10 mouse cellular contexts compared by ENCODE assay signal in the genomic region with DNA sequence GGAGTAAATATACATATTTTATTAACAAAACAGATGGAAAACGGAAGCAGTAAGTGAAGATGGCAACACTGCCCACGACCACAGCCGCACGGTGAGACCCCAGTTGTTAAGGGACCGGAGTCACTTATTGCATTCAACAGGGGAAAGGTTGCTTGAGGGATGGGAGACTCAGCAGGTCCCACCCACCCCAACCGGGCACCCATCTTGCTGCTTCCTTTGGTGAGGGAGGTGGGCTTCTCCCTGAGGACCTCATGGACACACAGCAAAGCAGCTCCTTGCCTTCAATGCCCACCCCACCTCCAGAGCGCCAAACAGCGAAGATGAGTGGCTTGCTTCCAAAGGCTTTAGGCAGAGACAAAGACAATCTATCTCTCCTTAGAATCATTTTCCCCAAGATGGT. TPM values are rescaled to one million over a fixed set of nuclear protein-coding genes. Genes with fewer than 3 reads are reported as not detected.
A peak's percentile ranks its signal among the peaks of the same experiment; 100 is the strongest.
DNase-seq lines count a peak whose midpoint lies in the region; ATAC-seq and TF ChIP-seq lines count a peak whose summit lies in the region.
"Had no signal": no experiment of that assay in that cellular context is flagged by ENCODE, and none has a peak within 500 bp of the region (broad histone marks: within the 10 kb centered on the region; RNA-seq: fewer than 3 reads in every experiment).

No protein-coding gene starts in this region.

- WGBS in heart, adult 2 months = 85% methylated on average over 8 of the region's 8 CpGs
- 88% methylated on average over 8 of the region's 8 CpGs for WGBS in kidney, embryonic 16.5 days
- 87% methylated on average over 8 of the region's 8 CpGs for WGBS in neural tube, embryonic 13.5 days

- no peak for TF ChIP-seq POLR2A in heart, adult 2 months (IDR thresholded peaks at IDR 0.05; ENCODE audit: insufficient read depth, low read depth, low read length)

- no peak for ATAC-seq in kidney, embryonic 16.5 days (ENCODE audit: low FRiP score, low TSS enrichment)
- ATAC-seq in neural tube, embryonic 13.5 days (ENCODE audit: low read depth) = no peak

- peak in 1 of 2 experiments; percentile 18 for DNase-seq in heart, adult 2 months
- no peak for DNase-seq in heart, postnatal 14 days
- DNase-seq in kidney, adult 18-20 months = no peak
- DNase-seq in neural tube, embryonic 10.5 days (ENCODE audit: extremely low spot score, low spot score) = no peak
- DNase-seq in natural killer cell, adult 2 months (ENCODE audit: low spot score in 2 of 2) = no peak
- no peak for DNase-seq in cerebellum, adult 9-10 months

- H3K4me2 ChIP-seq in kidney, embryonic 16.5 days (replicated peaks; ENCODE audit: low read depth, low read length) = no peak overlapping the region
- H3K4me2 ChIP-seq in neural tube, embryonic 13.5 days = no peak overlapping the region

- H3K27me3 ChIP-seq in heart, adult 2 months (ENCODE audit: control insufficient read depth, insufficient read depth, low read length) = no peaks in the 10 kb centered on the region
- no peaks in the 10 kb centered on the region for H3K27me3 ChIP-seq in kidney, embryonic 16.5 days (ENCODE audit: insufficient read depth, low read length)
- H3K27me3 ChIP-seq in neural tube, embryonic 13.5 days = no peaks in the 10 kb centered on the region
- H3K27me3 ChIP-seq: hindbrain, embryonic 15.5 days had no signal

- H3K9me3 ChIP-seq in kidney, embryonic 16.5 days (ENCODE audit: low read length) = no peaks in the 10 kb centered on the region
- H3K9me3 ChIP-seq in neural tube, embryonic 13.5 days = no peaks in the 10 kb centered on the region
- H3K9me3 ChIP-seq: hindbrain, embryonic 15.5 days had no signal

- intact Hi-C loops in heart, adult 2 months (cut with DNase I) = no loop called here
- intact Hi-C loops in heart, postnatal 14 days (cut with DNase I) = no loop called here

- H3K79me2 ChIP-seq in heart, adult 2 months (replicated peaks; ENCODE audit: control insufficient read depth, insufficient read depth, low read length) = no peaks in the 10 kb centered on the region

- no peak for TF ChIP-seq CTCF in heart, adult 2 months (IDR thresholded peaks at IDR 0.05)

- TF ChIP-seq EP300 in heart, adult 2 months (IDR thresholded peaks at IDR 0.05; ENCODE audit: insufficient read depth, low read depth, low read length) = no peak

- no peak overlapping the region for H3K9ac ChIP-seq in heart, adult 2 months (ENCODE audit: low read depth, low read length)
- H3K9ac ChIP-seq in kidney, embryonic 16.5 days (replicated peaks; ENCODE audit: low read length) = no peak overlapping the region
- H3K9ac ChIP-seq in neural tube, embryonic 13.5 days = no peak overlapping the region
- H3K9ac ChIP-seq: liver, embryonic 14.5 days had no signal

- peak overlapping the region; percentile 91 for H3K27ac ChIP-seq in heart, adult 2 months
- peak overlapping the region; percentile 97; the same call in 1 of the 2 replicates for H3K27ac ChIP-seq in kidney, embryonic 16.5 days (ENCODE audit: low read length)
- 0 out of 2 replicates have a peak overlapping the region, but pooled peaks have one; percentile 7 for H3K27ac ChIP-seq in neural tube, embryonic 13.5 days (replicated peaks)

- H3K4me3 ChIP-seq in heart, adult 2 months = no peak overlapping the region
- H3K4me3 ChIP-seq in kidney, embryonic 16.5 days (ENCODE audit: low read length) = no peak overlapping the region
- no peak overlapping the region for H3K4me3 ChIP-seq in neural tube, embryonic 13.5 days

- no peaks in the 10 kb centered on the region for H3K36me3 ChIP-seq in heart, adult 2 months (ENCODE audit: control insufficient read depth, insufficient read depth, low read length)
- H3K36me3 ChIP-seq in kidney, embryonic 16.5 days (ENCODE audit: insufficient read depth, low read length) = peaks cover 40% of the 10 kb centered on the region
- H3K36me3 ChIP-seq in neural tube, embryonic 13.5 days = peaks cover 60% of the 10 kb centered on the region

- peaks cover 1% of the 10 kb centered on the region; the same call in 1 of the 2 replicates for H3K4me1 ChIP-seq in heart, adult 2 months (ENCODE audit: control insufficient read depth, insufficient read depth, low read length)
- peaks cover 38% of the 10 kb centered on the region for H3K4me1 ChIP-seq in kidney, embryonic 16.5 days (ENCODE audit: insufficient read depth, low read length)
- peaks cover 43% of the 10 kb centered on the region for H3K4me1 ChIP-seq in neural tube, embryonic 13.5 days (replicated peaks)

RNA-seq across cellular contexts. Expression of gene Dtx3, which starts 1.6 kb away (rescaled TPM):
- total RNA-seq in heart, adult 2 months (2021) = 10 to 100 TPM; 23.7 to 24.2 TPM
- 92.6 and 102 TPM in 2 replicates for polyA plus RNA-seq in heart, adult 2 months (2012; rRNA removed)
- total RNA-seq in heart, postnatal 14 days (2021) = 10 to 100 TPM; 36.1 to 43.4 TPM
- 115 and 125 TPM in 2 replicates for polyA plus RNA-seq in kidney, embryonic 16.5 days (2015; fragmentation: Nextera tagmentation; extraction: Ambion mirVana)
- polyA plus RNA-seq in neural tube, embryonic 13.5 days (2015; fragmentation: Nextera tagmentation; extraction: Ambion mirVana) = 188 and 221 TPM in 2 replicates

RNA-seq across cellular contexts. Expression of gene Arhgef25, which starts 7.2 kb away (rescaled TPM):
- total RNA-seq in heart, adult 2 months (2021) = 10 to 100 TPM in 1 of 2 experiments, 1 to 10 TPM in 1; 9.8 to 10.1 TPM
- polyA plus RNA-seq in heart, adult 2 months (2012; rRNA removed) = 17.4 and 18.2 TPM in 2 replicates
- 10 to 100 TPM; 17.0 to 17.9 TPM for total RNA-seq in heart, postnatal 14 days (2021)
- 47.8 and 53.8 TPM in 2 replicates for polyA plus RNA-seq in kidney, embryonic 16.5 days (2015; fragmentation: Nextera tagmentation; extraction: Ambion mirVana)
- polyA plus RNA-seq in neural tube, embryonic 13.5 days (2015; fragmentation: Nextera tagmentation; extraction: Ambion mirVana) = 38.1 and 42.0 TPM in 2 replicates

RNA-seq across cellular contexts. Expression of gene Pip4k2c, which starts 14.3 kb away (rescaled TPM):
- 10 to 100 TPM; 25.7 to 28.8 TPM for total RNA-seq in heart, adult 2 months (2021)
- 29.0 and 42.3 TPM in 2 replicates for polyA plus RNA-seq in heart, adult 2 months (2012; rRNA removed)
- total RNA-seq in heart, postnatal 14 days (2021) = 10 to 100 TPM; 22.8 to 23.1 TPM
- 50.9 and 52.2 TPM in 2 replicates for polyA plus RNA-seq in kidney, embryonic 16.5 days (2015; fragmentation: Nextera tagmentation; extraction: Ambion mirVana)
- polyA plus RNA-seq in neural tube, embryonic 13.5 days (2015; fragmentation: Nextera tagmentation; extraction: Ambion mirVana) = 20.2 and 20.7 TPM in 2 replicates

RNA-seq across cellular contexts. Expression of gene Slc26a10, which starts 16.7 kb away (rescaled TPM):
- total RNA-seq in heart, adult 2 months (2021) = 10 to 100 TPM; 13.2 to 14.7 TPM
- 40.5 and 68.0 TPM in 2 replicates for polyA plus RNA-seq in heart, adult 2 months (2012; rRNA removed)
- 10 to 100 TPM; 45.5 to 66.9 TPM for total RNA-seq in heart, postnatal 14 days (2021)
- polyA plus RNA-seq in kidney, embryonic 16.5 days (2015; fragmentation: Nextera tagmentation; extraction: Ambion mirVana) = 2.7 and 4.4 TPM in 2 replicates
- 0.83 and 0.93 TPM in 2 replicates for polyA plus RNA-seq in neural tube, embryonic 13.5 days (2015; fragmentation: Nextera tagmentation; extraction: Ambion mirVana)

RNA-seq across cellular contexts. Expression of gene B4galnt1, which starts 32.1 kb away (rescaled TPM):
- total RNA-seq in heart, adult 2 months (2021) = 1 to 10 TPM; 1.8 to 2.0 TPM
- polyA plus RNA-seq in heart, adult 2 months (2012; rRNA removed) = 4.0 and 9.5 TPM in 2 replicates
- total RNA-seq in heart, postnatal 14 days (2021) = 1 to 10 TPM; 2.9 to 3.8 TPM
- polyA plus RNA-seq in kidney, embryonic 16.5 days (2015; fragmentation: Nextera tagmentation; extraction: Ambion mirVana) = 7.2 and 10.1 TPM in 2 replicates
- 45.0 and 45.1 TPM in 2 replicates for polyA plus RNA-seq in neural tube, embryonic 13.5 days (2015; fragmentation: Nextera tagmentation; extraction: Ambion mirVana)

Comparison
In these comparisons a context has a peak if more than half of its experiments do, and no peak if none do; other contexts are left out.
1. H3K27ac ChIP-seq: peak in every context shown above with its lines; median percentile 97 in kidney, embryonic 16.5 days; 91 in heart, adult 2 months; 7 in neural tube, embryonic 13.5 days.